Mouse (Mus musculus) limb, embryonic 14.5 days (tissue): ENCODE measurements around the gene Pdzd4. TPM values are rescaled to one million over a fixed set of nuclear protein-coding genes. Genes with fewer than 3 reads are reported as not detected.

ENCODE experiments used
- ATAC-seq: fragments of 200-750 bp; cut with Nextera tagmentation; 2 replicates; pipeline ENCODE4 v1.8.0; 2017; ENCODE audit warnings: low read depth, moderate number of reproducible peaks, moderate TSS enrichment; ENCODE audit not compliant: low FRiP score
- DNase-seq: peaks from one replicate; pipeline ENCODE4 v3.0.0-alpha.2; 2015; ENCODE audit warnings: low spot score
- H3K27ac ChIP-seq: fragments of 300-500 bp; sonication (generic); replicated peaks from 2 replicates; pipeline ENCODE4 v1.5.1; 2014; ENCODE audit warnings: low read depth, mild to moderate bottlenecking, low read length, moderate library complexity, mixed read lengths
- H3K27me3 ChIP-seq: fragments of 300-500 bp; sonication (generic); 2 replicates; pipeline ENCODE4 v1.6.1; 2014; ENCODE audit warnings: low read length, mixed read lengths; ENCODE audit not compliant: control insufficient read depth, insufficient read depth
- H3K36me3 ChIP-seq: fragments of 300-500 bp; sonication (generic); 2 replicates; pipeline ENCODE4 v1.6.1; 2014; ENCODE audit warnings: mild to moderate bottlenecking, low read length, moderate library complexity, mixed read lengths; ENCODE audit not compliant: control insufficient read depth, insufficient read depth
- H3K4me1 ChIP-seq: fragments of 300-500 bp; sonication (generic); 2 replicates; pipeline ENCODE4 v1.6.1; 2014; ENCODE audit warnings: antibody characterized with exemption, low read length, mixed read lengths; ENCODE audit not compliant: control insufficient read depth, insufficient read depth
- H3K4me2 ChIP-seq: fragments of 300-500 bp; sonication (generic); replicated peaks from 2 replicates; pipeline ENCODE4 v1.6.1; 2014; ENCODE audit warnings: low read depth, mild to moderate bottlenecking, low read length, moderate library complexity; ENCODE audit not compliant: severe bottlenecking
- H3K4me3 ChIP-seq: fragments of 300-500 bp; sonication (generic); replicated peaks from 2 replicates; pipeline ENCODE4 v1.5.1; 2014; ENCODE audit warnings: low read length
- H3K9ac ChIP-seq: fragments of 300-500 bp; sonication (generic); 2 replicates; pipeline ENCODE4 v1.6.1; 2014; ENCODE audit warnings: mild to moderate bottlenecking, low read depth, low read length, moderate library complexity; ENCODE audit not compliant: severe bottlenecking
- H3K9me3 ChIP-seq: fragments of 300-500 bp; sonication (generic); 2 replicates; pipeline ENCODE4 v1.6.1; 2016; ENCODE audit warnings: low read length; ENCODE audit not compliant: control insufficient read depth
- POLR2A ChIP-seq: fragments of 200-500 bp; IDR thresholded peaks from 2 replicates; pipeline ENCODE4 v1.8.0; 2012; ENCODE audit warnings: inconsistent platforms, mild to moderate bottlenecking, moderate library complexity, borderline replicate concordance; ENCODE audit not compliant: insufficient read depth, insufficient read length; ENCODE audit errors: extremely low read depth
- WGBS: fragments of 180-500 bp; shearing (Covaris S2); extraction: QIAGEN DNeasy Blood & Tissue Kit; methylation state at CpG from one replicate; pipeline ENCODE4 v1.1.7; 2014; 5-methylcytosine and 5-hydroxymethylcytosine counted together
- polyA plus RNA-seq, 2 experiments: library from polyadenylated mRNA; depleted of rRNA in 1 of 2; stranded (reverse) in 1 of 2; unstranded in 1 of 2; fragments of >200 nt; fragmentation: Nextera tagmentation in 1 of 2; extraction: Ambion mirVana in 1 of 2; gene quantifications; 2 replicates each; pipeline versions ENCODE4 v1.2.1 to v1.2.3; 2012 to 2014

Gene Pdzd4
- polyA plus RNA-seq, 2 experiments = 1.4 to 22.0 TPM

DNA sequence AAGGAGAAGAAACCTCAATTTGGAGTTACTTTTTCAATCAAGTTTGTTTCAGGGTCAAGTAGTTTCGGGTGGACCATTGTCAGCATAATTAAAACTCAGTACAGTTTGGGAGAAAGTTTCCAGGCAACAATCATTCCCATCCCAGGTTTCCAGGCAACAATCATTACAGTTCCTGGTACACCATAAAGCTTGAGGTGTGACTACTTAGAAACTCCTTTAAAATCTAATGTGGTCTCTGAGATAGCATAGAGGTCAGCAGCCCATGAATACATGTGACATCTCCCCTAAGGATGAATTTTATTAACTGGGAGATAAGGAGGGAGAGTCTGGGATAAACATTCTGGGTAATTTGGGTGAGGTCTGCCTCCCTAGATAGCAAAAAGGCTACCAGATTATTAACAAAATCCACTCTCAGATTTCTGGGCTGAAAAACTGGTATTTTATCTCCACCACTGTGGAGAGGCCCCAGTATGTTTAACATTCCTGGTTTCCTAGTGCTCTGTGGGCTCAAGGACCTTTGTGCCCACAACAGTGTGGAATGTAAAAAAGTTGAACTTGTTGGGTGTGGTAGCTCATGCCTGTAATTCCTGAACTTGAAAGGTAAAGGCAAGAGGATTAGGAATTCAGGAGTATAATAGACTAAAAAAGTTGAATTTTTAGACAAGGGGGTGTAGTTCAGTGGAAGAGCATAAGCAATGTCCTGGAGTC, 79.8 kb downstream of the Pdzd4 start:
- ATAC-seq (no peak), DNase-seq (no peak)
- H3K4me1 ChIP-seq = no peaks in the 10 kb centered on the region
- TF ChIP-seq POLR2A = no peak
- no peaks in the 10 kb centered on the region for H3K36me3 ChIP-seq
- no peaks in the 10 kb centered on the region for H3K27me3 ChIP-seq
- H3K9ac ChIP-seq = no peak overlapping the region
- WGBS = 76% methylated on average over 1 of the region's 1 CpGs
- H3K9me3 ChIP-seq = no peaks in the 10 kb centered on the region
- H3K27ac ChIP-seq = no peak overlapping the region
- no peak overlapping the region for H3K4me2 ChIP-seq
- no peak overlapping the region for H3K4me3 ChIP-seq

Other genes with a start within 250 kb of the Pdzd4 start
- gene Dusp9, start 185.6 kb downstream of the Pdzd4 start, polyA plus RNA-seq (2012; rRNA removed) = 10.9 and 13.9 TPM in 2 replicates
- gene Dusp9, start 185.6 kb downstream of the Pdzd4 start, polyA plus RNA-seq (2014; fragmentation: Nextera tagmentation; extraction: Ambion mirVana) = 2.4 and 5.0 TPM in 2 replicates
- gene Pnck, start 164.9 kb downstream of the Pdzd4 start, polyA plus RNA-seq (2012; rRNA removed) = 27.4 and 34.4 TPM in 2 replicates
- 20.9 and 22.7 TPM in 2 replicates for gene Pnck, start 164.9 kb downstream of the Pdzd4 start, polyA plus RNA-seq (2014; fragmentation: Nextera tagmentation; extraction: Ambion mirVana)
- gene Slc6a8, start 151.8 kb downstream of the Pdzd4 start, polyA plus RNA-seq (2012; rRNA removed) = 71.9 and 98.9 TPM in 2 replicates
- gene Slc6a8, start 151.8 kb downstream of the Pdzd4 start, polyA plus RNA-seq (2014; fragmentation: Nextera tagmentation; extraction: Ambion mirVana) = 11.9 and 12.5 TPM in 2 replicates
- 82.5 and 97.4 TPM in 2 replicates for gene Bcap31, start 108.8 kb downstream of the Pdzd4 start, polyA plus RNA-seq (2012; rRNA removed)
- 235 and 239 TPM in 2 replicates for gene Bcap31, start 108.8 kb downstream of the Pdzd4 start, polyA plus RNA-seq (2014; fragmentation: Nextera tagmentation; extraction: Ambion mirVana)
- 20.2 and 25.3 TPM in 2 replicates for gene Abcd1, start 108.4 kb downstream of the Pdzd4 start, polyA plus RNA-seq (2012; rRNA removed)
- 15.2 and 16.8 TPM in 2 replicates for gene Abcd1, start 108.4 kb downstream of the Pdzd4 start, polyA plus RNA-seq (2014; fragmentation: Nextera tagmentation; extraction: Ambion mirVana)
- 1.9 and 2.7 TPM in 2 replicates for gene Plxnb3, start 67.9 kb downstream of the Pdzd4 start, polyA plus RNA-seq (2012; rRNA removed)
- 0.62 and 0.82 TPM in 2 replicates for gene Plxnb3, start 67.9 kb downstream of the Pdzd4 start, polyA plus RNA-seq (2014; fragmentation: Nextera tagmentation; extraction: Ambion mirVana)
- gene Srpk3, start 50.6 kb downstream of the Pdzd4 start, polyA plus RNA-seq (2012; rRNA removed) = 46.4 and 48.0 TPM in 2 replicates
- 22.2 and 31.0 TPM in 2 replicates for gene Srpk3, start 50.6 kb downstream of the Pdzd4 start, polyA plus RNA-seq (2014; fragmentation: Nextera tagmentation; extraction: Ambion mirVana)
- 366 and 388 TPM in 2 replicates for gene Idh3g, start 38.1 kb downstream of the Pdzd4 start, polyA plus RNA-seq (2012; rRNA removed)
- 217 and 220 TPM in 2 replicates for gene Idh3g, start 38.1 kb downstream of the Pdzd4 start, polyA plus RNA-seq (2014; fragmentation: Nextera tagmentation; extraction: Ambion mirVana)
- 284 and 305 TPM in 2 replicates for gene Ssr4, start 37.9 kb downstream of the Pdzd4 start, polyA plus RNA-seq (2012; rRNA removed)
- gene Ssr4, start 37.9 kb downstream of the Pdzd4 start, polyA plus RNA-seq (2014; fragmentation: Nextera tagmentation; extraction: Ambion mirVana) = 254 and 292 TPM in 2 replicates
- gene Avpr2, start 67.1 kb upstream of the Pdzd4 start, polyA plus RNA-seq (2012; rRNA removed) = 0.03 TPM in 1 of 2 replicates, not detected in the other
- gene Avpr2, start 67.1 kb upstream of the Pdzd4 start, polyA plus RNA-seq (2014; fragmentation: Nextera tagmentation; extraction: Ambion mirVana) = 0.10 TPM in 1 of 2 replicates, not detected in the other
- gene L1cam, start 71.1 kb upstream of the Pdzd4 start, polyA plus RNA-seq (2012; rRNA removed) = 7.8 and 8.6 TPM in 2 replicates
- 2.9 and 4.6 TPM in 2 replicates for gene L1cam, start 71.1 kb upstream of the Pdzd4 start, polyA plus RNA-seq (2014; fragmentation: Nextera tagmentation; extraction: Ambion mirVana)
- 8.8 and 9.3 TPM in 2 replicates for gene Arhgap4, start 96.9 kb upstream of the Pdzd4 start, polyA plus RNA-seq (2012; rRNA removed)
- 2.7 and 3.7 TPM in 2 replicates for gene Arhgap4, start 96.9 kb upstream of the Pdzd4 start, polyA plus RNA-seq (2014; fragmentation: Nextera tagmentation; extraction: Ambion mirVana)
- 114 and 128 TPM in 2 replicates for gene Naa10, start 97.0 kb upstream of the Pdzd4 start, polyA plus RNA-seq (2012; rRNA removed)
- gene Naa10, start 97.0 kb upstream of the Pdzd4 start, polyA plus RNA-seq (2014; fragmentation: Nextera tagmentation; extraction: Ambion mirVana) = 112 and 117 TPM in 2 replicates
- gene Renbp, start 105.9 kb upstream of the Pdzd4 start, polyA plus RNA-seq (2012; rRNA removed) = 29.6 and 33.7 TPM in 2 replicates
- 34.0 and 39.3 TPM in 2 replicates for gene Renbp, start 105.9 kb upstream of the Pdzd4 start, polyA plus RNA-seq (2014; fragmentation: Nextera tagmentation; extraction: Ambion mirVana)
- gene Hcfc1, start 141.4 kb upstream of the Pdzd4 start, polyA plus RNA-seq (2012; rRNA removed) = 71.7 and 93.7 TPM in 2 replicates
- gene Hcfc1, start 141.4 kb upstream of the Pdzd4 start, polyA plus RNA-seq (2014; fragmentation: Nextera tagmentation; extraction: Ambion mirVana) = 65.3 and 71.2 TPM in 2 replicates
- 86.0 and 123 TPM in 2 replicates for gene Irak1, start 198.9 kb upstream of the Pdzd4 start, polyA plus RNA-seq (2012; rRNA removed)
- 49.6 and 52.6 TPM in 2 replicates for gene Irak1, start 198.9 kb upstream of the Pdzd4 start, polyA plus RNA-seq (2014; fragmentation: Nextera tagmentation; extraction: Ambion mirVana)